Mouse (Mus musculus) midbrain, embryonic 12.5 days (tissue): ENCODE measurements around the gene Srpx. TPM values are rescaled to one million over a fixed set of nuclear protein-coding genes. Genes with fewer than 3 reads are reported as not detected.

Experiments used
- ATAC-seq: fragments of 200-750 bp; cut with Nextera tagmentation; 2 replicates; pipeline ENCODE4 v1.8.0; 2017; ENCODE audit warnings: low read depth, moderate TSS enrichment, moderate library complexity; ENCODE audit not compliant: low FRiP score
- H3K27ac ChIP-seq: fragments of 300-500 bp; sonication (generic); replicated peaks from 2 replicates; pipeline ENCODE4 v1.5.1; 2016; ENCODE audit warnings: mild to moderate bottlenecking
- H3K27me3 ChIP-seq: fragments of 300-500 bp; sonication (generic); 2 replicates; pipeline ENCODE4 v1.6.1; 2016; ENCODE audit warnings: mild to moderate bottlenecking
- H3K36me3 ChIP-seq: fragments of 300-500 bp; sonication (generic); 2 replicates; pipeline ENCODE4 v1.6.1; 2016
- H3K4me1 ChIP-seq: fragments of 300-500 bp; sonication (generic); 2 replicates; pipeline ENCODE4 v1.6.1; 2016
- H3K4me2 ChIP-seq: fragments of 300-500 bp; sonication (generic); replicated peaks from 2 replicates; pipeline ENCODE4 v1.6.1; 2016; ENCODE audit warnings: mild to moderate bottlenecking, moderate library complexity
- H3K4me3 ChIP-seq: fragments of 300-500 bp; sonication (generic); 2 replicates; pipeline ENCODE4 v1.5.1; 2016; ENCODE audit warnings: mild to moderate bottlenecking
- H3K9ac ChIP-seq: fragments of 300-500 bp; sonication (generic); replicated peaks from 2 replicates; pipeline ENCODE4 v1.6.1; 2016; ENCODE audit warnings: mild to moderate bottlenecking, moderate library complexity
- H3K9me3 ChIP-seq: fragments of 300-500 bp; sonication (generic); 2 replicates; pipeline ENCODE4 v1.6.1; 2016; ENCODE audit warnings: mild to moderate bottlenecking
- WGBS: fragments of 180-500 bp; shearing (Covaris S2); methylation state at CpG from one replicate; pipeline ENCODE4 v1.1.7; 2016; 5-methylcytosine and 5-hydroxymethylcytosine counted together
- polyA plus RNA-seq: library from polyadenylated mRNA; unstranded; fragments of >200 nt; fragmentation: Nextera tagmentation; extraction: Ambion mirVana; gene quantifications from 2 replicates; pipeline ENCODE4 v1.2.1, GENCODE M21; 2016

Gene Srpx
- polyA plus RNA-seq, 1 experiment from 2014 or later: 7.9 TPM

GRCm38 (mm10) chrX:10069405-10069804 is 48.1 kb downstream of the Srpx start:
- no peaks in the 10 kb centered on the region for H3K36me3 ChIP-seq
- H3K4me1 ChIP-seq: no peaks in the 10 kb centered on the region
- no peak for ATAC-seq
- H3K4me3 ChIP-seq: no peak overlapping the region
- no peak overlapping the region for H3K27ac ChIP-seq
- 77% methylated on average over 4 of the region's 4 CpGs for WGBS
- H3K9me3 ChIP-seq: no peaks in the 10 kb centered on the region
- no peak overlapping the region for H3K9ac ChIP-seq
- no peak overlapping the region for H3K4me2 ChIP-seq
- no peaks in the 10 kb centered on the region for H3K27me3 ChIP-seq

- Histone ChIP-seq H3K9ac (no peak overlapping the region), H3K27ac (no peak overlapping the region), H3K27me3 (no peaks in the 10 kb centered on the region), H3K4me1 (no peaks in the 10 kb centered on the region), H3K36me3 (no peaks in the 10 kb centered on the region), H3K4me3 (no peak overlapping the region), H3K4me2 (no peak overlapping the region), H3K9me3 (no peaks in the 10 kb centered on the region)
- no peak for ATAC-seq
- 67% methylated on average over 1 of the region's 1 CpGs for WGBS
These were observed 53.7 kb downstream of the Srpx start for GRCm38 (mm10) chrX:10063781-10064180.

- H3K27ac ChIP-seq: no peak overlapping the region
These were observed 54.1 kb downstream of the Srpx start for GRCm38 (mm10) chrX:10063361-10063760.

GRCm38 (mm10) chrX:10062201-10062600 is 55.3 kb downstream of the Srpx start:
- Histone ChIP-seq H3K9me3 (no peaks in the 10 kb centered on the region), H3K9ac (no peak overlapping the region), H3K4me3 (no peak overlapping the region), H3K27me3 (no peaks in the 10 kb centered on the region), H3K27ac (no peak overlapping the region), H3K4me1 (no peaks in the 10 kb centered on the region), H3K36me3 (no peaks in the 10 kb centered on the region), H3K4me2 (no peak overlapping the region)
- 74% methylated on average over 4 of the region's 4 CpGs for WGBS
- no peak for ATAC-seq

More at GRCm38 (mm10) chrX:10063361-10063760, 54.1 kb downstream of the Srpx start:
- Histone ChIP-seq H3K9me3 (no peaks in the 10 kb centered on the region), H3K27me3 (no peaks in the 10 kb centered on the region), H3K9ac (no peak overlapping the region), H3K4me2 (no peak overlapping the region), H3K4me1 (no peaks in the 10 kb centered on the region), H3K4me3 (no peak overlapping the region), H3K36me3 (no peaks in the 10 kb centered on the region)
- no peak for ATAC-seq
- WGBS: 85% methylated on average over 2 of the region's 2 CpGs

GRCm38 (mm10) chrX:10034666-10035065 is 82.8 kb downstream of the Srpx start:
- ATAC-seq: no peak
- Histone ChIP-seq H3K27me3 (no peaks in the 10 kb centered on the region), H3K36me3 (no peaks in the 10 kb centered on the region), H3K4me2 (no peak overlapping the region), H3K4me1 (no peaks in the 10 kb centered on the region), H3K9me3 (no peaks in the 10 kb centered on the region), H3K4me3 (no peak overlapping the region), H3K27ac (no peak overlapping the region), H3K9ac (no peak overlapping the region)

- no peak overlapping the region for H3K4me2 ChIP-seq
- H3K4me3 ChIP-seq: no peak overlapping the region
- no peaks in the 10 kb centered on the region for H3K36me3 ChIP-seq
- peak; percentile 63; the same call in 1 of the 2 replicates for ATAC-seq
- no peaks in the 10 kb centered on the region for H3K9me3 ChIP-seq
- no peak overlapping the region for H3K27ac ChIP-seq
- no peaks in the 10 kb centered on the region for H3K27me3 ChIP-seq
- H3K4me1 ChIP-seq: no peaks in the 10 kb centered on the region
- H3K9ac ChIP-seq: no peak overlapping the region
These were observed 107.3 kb downstream of the Srpx start for GRCm38 (mm10) chrX:10010202-10010601.

GRCm38 (mm10) chrX:10007675-10008270 is 109.7 kb downstream of the Srpx start:
- Histone ChIP-seq H3K4me2 (no peak overlapping the region), H3K27me3 (no peaks in the 10 kb centered on the region), H3K36me3 (no peaks in the 10 kb centered on the region), H3K4me1 (no peaks in the 10 kb centered on the region), H3K9ac (no peak overlapping the region), H3K4me3 (no peak overlapping the region), H3K9me3 (no peaks in the 10 kb centered on the region), H3K27ac (no peak overlapping the region)
- ATAC-seq: no peak
- WGBS: 80% methylated on average over 1 of the region's 1 CpGs

- no peaks in the 10 kb centered on the region for H3K27me3 ChIP-seq
- no peaks in the 10 kb centered on the region for H3K4me1 ChIP-seq
- H3K4me2 ChIP-seq: no peak overlapping the region
- no peaks in the 10 kb centered on the region for H3K9me3 ChIP-seq
- H3K4me3 ChIP-seq: no peak overlapping the region
- H3K36me3 ChIP-seq: no peaks in the 10 kb centered on the region
- H3K9ac ChIP-seq: no peak overlapping the region
- ATAC-seq: no peak
- 79% methylated on average over 1 of the region's 1 CpGs for WGBS
- H3K27ac ChIP-seq: no peak overlapping the region
These were observed 111.6 kb downstream of the Srpx start for GRCm38 (mm10) chrX:10005946-10006345.

- no peak for ATAC-seq
These were observed 116.8 kb downstream of the Srpx start for GRCm38 (mm10) chrX:10000718-10001117.

More at GRCm38 (mm10) chrX:10000718-10001117, 116.8 kb downstream of the Srpx start:
- Histone ChIP-seq H3K4me1 (no peaks in the 10 kb centered on the region), H3K27ac (no peak overlapping the region), H3K4me3 (no peak overlapping the region), H3K27me3 (no peaks in the 10 kb centered on the region), H3K9me3 (no peaks in the 10 kb centered on the region), H3K9ac (no peak overlapping the region), H3K36me3 (no peaks in the 10 kb centered on the region), H3K4me2 (no peak overlapping the region)
- WGBS: 52% methylated on average over 1 of the region's 1 CpGs

Other genes starting within 250 kb of the Srpx start
- 0.96 and 1.1 TPM in 2 replicates for gene Sytl5, start 232.1 kb downstream of the Srpx start, polyA plus RNA-seq
- 44.1 and 44.9 TPM in 2 replicates for gene Rpgr, start 99.2 kb upstream of the Srpx start, polyA plus RNA-seq
- not detected in 2 replicates for gene Otc, start 134.6 kb upstream of the Srpx start, polyA plus RNA-seq